Mouse (Mus musculus) kidney, postnatal 0 days (tissue): ENCODE measurements at regions not wholly inside any gene's neighbourhood (a gene's known extent, or its start where the extent isn't known, plus 50 kb on each side); places are given as distances from the start of the nearest gene placed in this dataset.
A peak's percentile ranks its signal among the peaks of the same experiment; 100 is the strongest.

ENCODE experiments used
- ATAC-seq: fragments of 200-750 bp; cut with Nextera tagmentation; replicated peaks from 2 replicates; pipeline ENCODE4 v1.8.0; 2017; ENCODE audit warnings: low read depth, moderate number of reproducible peaks, moderate TSS enrichment, moderate library complexity; ENCODE audit not compliant: low FRiP score
- DNase-seq: peaks from one replicate; pipeline ENCODE4 v3.0.0-alpha.2; 2016; ENCODE audit warnings: low spot score
- H3K27ac ChIP-seq: fragments of 300-500 bp; sonication (generic); 2 replicates; pipeline ENCODE4 v1.5.1; 2014; ENCODE audit warnings: mild to moderate bottlenecking
- H3K27me3 ChIP-seq: fragments of 300-500 bp; sonication (generic); 2 replicates; pipeline ENCODE4 v1.6.1; 2014; ENCODE audit warnings: low read length, mixed read lengths; ENCODE audit not compliant: insufficient read depth
- H3K36me3 ChIP-seq: fragments of 300-500 bp; sonication (generic); 2 replicates; pipeline ENCODE4 v1.6.1; 2014; ENCODE audit warnings: low read length, mixed read lengths; ENCODE audit not compliant: insufficient read depth
- H3K4me1 ChIP-seq: fragments of 300-500 bp; sonication (generic); replicated peaks from 2 replicates; pipeline ENCODE4 v1.6.1; 2014; ENCODE audit warnings: antibody characterized with exemption, low read length, mixed read lengths; ENCODE audit not compliant: insufficient read depth
- H3K4me2 ChIP-seq: fragments of 300-500 bp; sonication (generic); 2 replicates; pipeline ENCODE4 v1.6.1; 2014; ENCODE audit warnings: mild to moderate bottlenecking, low read length, moderate library complexity, mixed read lengths
- H3K4me3 ChIP-seq: fragments of 300-500 bp; sonication (generic); replicated peaks from 2 replicates; pipeline ENCODE4 v1.5.1; 2014; ENCODE audit warnings: low read depth, low read length
- H3K9ac ChIP-seq: fragments of 300-500 bp; sonication (generic); 2 replicates; pipeline ENCODE4 v1.6.1; 2014; ENCODE audit warnings: low read depth, low read length
- H3K9me3 ChIP-seq: fragments of 300-500 bp; sonication (generic); replicated peaks from 2 replicates; pipeline ENCODE4 v1.6.1; 2016; ENCODE audit warnings: low read length, inconsistent platforms, mixed read lengths
- CTCF ChIP-seq: IDR thresholded peaks from 2 replicates; pipeline ENCODE4 v1.5.1; 2016; ENCODE audit warnings: antibody characterized with exemption, low read depth, mild to moderate bottlenecking, moderate library complexity
- WGBS: fragments of 180-500 bp; shearing (Covaris S2); extraction: QIAGEN DNeasy Blood & Tissue Kit; methylation state at CpG from one replicate; pipeline ENCODE4 v1.1.7; 2014; 5-methylcytosine and 5-hydroxymethylcytosine counted together

- no peak overlapping the region for H3K4me2 ChIP-seq
- no peak for TF ChIP-seq CTCF
- no peak for ATAC-seq
- H3K9me3 ChIP-seq, result no peaks in the 10 kb centered on the region
- H3K4me1 ChIP-seq, result peaks cover 17% of the 10 kb centered on the region
- H3K36me3 ChIP-seq, result no peaks in the 10 kb centered on the region
- 44% methylated on average over 9 of the region's 9 CpGs for WGBS
- no peaks in the 10 kb centered on the region for H3K27me3 ChIP-seq
- no peak overlapping the region for H3K4me3 ChIP-seq
- no peak for DNase-seq
- H3K27ac ChIP-seq, result peak overlapping the region; percentile 51; the same call in 1 of the 2 replicates
- no peak overlapping the region for H3K9ac ChIP-seq
Observed at GRCm38 (mm10) chr8:126877039-126877365, 68.6 kb downstream of the Tomm20 start.

DNA sequence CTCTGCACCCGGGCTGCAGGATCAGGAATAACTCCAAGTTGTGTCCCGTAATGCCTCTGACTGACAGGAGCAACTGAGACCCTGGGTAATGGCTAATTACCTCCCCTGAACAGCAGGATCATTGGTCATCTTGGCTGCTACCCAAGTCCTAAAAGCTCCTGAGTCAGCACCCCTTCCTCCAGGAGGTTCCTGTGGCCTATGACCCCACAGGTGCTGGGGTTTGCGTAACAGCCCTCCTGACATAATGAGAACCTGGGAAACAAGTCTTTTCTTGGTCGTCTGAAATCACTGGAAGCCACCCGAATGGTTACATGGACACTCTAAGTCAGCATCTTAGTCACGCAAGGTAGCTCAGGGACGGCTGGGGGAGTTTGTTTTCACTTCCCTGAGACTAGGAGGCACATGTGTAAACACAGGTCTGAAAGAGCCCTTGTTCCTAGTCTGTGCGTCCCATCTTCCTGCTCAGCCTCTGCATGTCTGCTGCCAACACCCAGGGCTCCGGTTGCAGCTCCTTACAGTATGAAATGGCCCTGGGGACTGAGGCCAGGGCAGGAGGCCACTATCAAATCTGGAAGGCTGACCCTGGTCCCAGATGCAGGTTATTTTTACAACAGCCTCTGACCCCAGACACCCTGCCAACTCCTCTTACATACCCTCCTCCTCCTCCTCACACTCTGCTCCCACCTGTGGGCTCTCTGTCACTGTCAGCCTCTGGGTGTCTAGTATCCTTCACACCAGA is 69.2 kb downstream of the Tomm20 start:
- peak; percentile 78 for ATAC-seq
- H3K9ac ChIP-seq, result no peak overlapping the region
- H3K4me1 ChIP-seq, result peaks cover 17% of the 10 kb centered on the region
- no peaks in the 10 kb centered on the region for H3K36me3 ChIP-seq
- DNase-seq, result peak; percentile 80
- no peak overlapping the region for H3K4me3 ChIP-seq
- H3K4me2 ChIP-seq, result no peak overlapping the region
- no peaks in the 10 kb centered on the region for H3K9me3 ChIP-seq
- H3K27ac ChIP-seq, result peak overlapping the region; percentile 51
- no peaks in the 10 kb centered on the region for H3K27me3 ChIP-seq
- TF ChIP-seq CTCF, result no peak
- 12% methylated on average over 9 of the region's 9 CpGs for WGBS

GRCm38 (mm10) chr8:126875491-126876155 is 70.0 kb downstream of the Tomm20 start:
- H3K9me3 ChIP-seq, result no peaks in the 10 kb centered on the region
- TF ChIP-seq CTCF, result no peak
- H3K4me3 ChIP-seq, result no peak overlapping the region
- peaks cover 17% of the 10 kb centered on the region for H3K4me1 ChIP-seq
- H3K9ac ChIP-seq, result no peak overlapping the region
- ATAC-seq, result no peak
- peak overlapping the region; percentile 4; the same call in 1 of the 2 replicates for H3K4me2 ChIP-seq
- WGBS, result 75% methylated on average over 7 of the region's 7 CpGs
- H3K27me3 ChIP-seq, result no peaks in the 10 kb centered on the region
- peak overlapping the region; percentile 32 for H3K27ac ChIP-seq
- DNase-seq, result no peak
- no peaks in the 10 kb centered on the region for H3K36me3 ChIP-seq

DNA sequence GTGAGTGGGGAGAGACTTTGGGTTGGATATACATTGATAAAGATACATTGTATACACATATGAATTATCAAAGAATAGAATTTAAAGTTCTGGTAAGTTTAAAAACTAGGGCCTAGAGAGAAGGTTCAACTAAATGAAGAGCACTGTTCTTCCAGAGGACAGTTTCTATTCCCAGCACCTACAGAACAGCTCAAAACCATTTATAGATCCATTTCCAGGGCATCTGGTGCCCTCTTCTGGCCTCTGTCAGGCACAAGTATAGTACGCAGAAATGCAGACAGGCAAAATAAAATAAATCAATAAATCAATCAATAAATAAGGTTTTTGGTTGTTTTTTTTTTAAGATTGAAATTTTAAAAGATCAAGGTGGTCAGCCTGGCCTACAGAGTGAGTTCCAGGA is 70.8 kb downstream of the Tomm20 start:
- ATAC-seq (no peak), DNase-seq (no peak)
- Histone ChIP-seq H3K4me1 (peaks cover 17% of the 10 kb centered on the region), H3K27ac (no peak overlapping the region), H3K9ac (no peak overlapping the region), H3K36me3 (no peaks in the 10 kb centered on the region), H3K4me2 (no peak overlapping the region), H3K9me3 (no peaks in the 10 kb centered on the region), H3K4me3 (no peak overlapping the region), H3K27me3 (no peaks in the 10 kb centered on the region)
- peak; percentile 44; the same call in 1 of the 2 replicates for TF ChIP-seq CTCF
- WGBS, result 98% methylated on average over 1 of the region's 1 CpGs

- ATAC-seq (no peak), DNase-seq (no peak)
- no peak overlapping the region for H3K9ac ChIP-seq
- no peak overlapping the region for H3K4me3 ChIP-seq
- 75% methylated on average over 6 of the region's 6 CpGs for WGBS
- no peak for TF ChIP-seq CTCF
- H3K9me3 ChIP-seq, result no peaks in the 10 kb centered on the region
- H3K4me2 ChIP-seq, result no peak overlapping the region
- no peaks in the 10 kb centered on the region for H3K36me3 ChIP-seq
- no peaks in the 10 kb centered on the region for H3K27me3 ChIP-seq
- H3K27ac ChIP-seq, result no peak overlapping the region
- H3K4me1 ChIP-seq, result peaks cover 17% of the 10 kb centered on the region
Observed at GRCm38 (mm10) chr8:126874126-126874730, 71.4 kb downstream of the Tomm20 start.

DNA sequence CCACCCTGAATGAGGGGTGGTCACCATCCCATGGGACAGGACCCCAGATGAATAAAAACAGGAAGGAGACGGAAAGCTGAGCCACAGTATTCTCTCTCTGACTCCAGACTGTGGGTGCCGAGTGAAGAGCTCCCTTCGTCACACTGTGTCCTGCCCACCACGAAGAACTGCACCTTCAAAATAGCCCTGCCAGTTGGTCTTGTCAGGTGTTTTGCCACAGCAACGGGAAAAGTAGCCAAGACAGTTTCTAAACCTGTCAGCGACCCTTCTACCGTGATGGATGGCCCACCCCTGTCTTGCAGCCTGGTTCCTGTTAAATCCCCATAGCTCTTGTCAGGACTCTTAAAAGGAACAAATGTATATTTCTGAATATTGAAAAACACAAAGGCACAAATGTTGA is 72.3 kb downstream of the Tomm20 start:
- Histone ChIP-seq H3K4me1 (peaks cover 17% of the 10 kb centered on the region), H3K27me3 (no peaks in the 10 kb centered on the region), H3K4me3 (no peak overlapping the region), H3K9ac (no peak overlapping the region), H3K36me3 (no peaks in the 10 kb centered on the region), H3K9me3 (no peaks in the 10 kb centered on the region), H3K4me2 (no peak overlapping the region), H3K27ac (no peak overlapping the region)
- WGBS, result 63% methylated on average over 7 of the region's 7 CpGs
- DNase-seq (no peak), ATAC-seq (no peak)
- no peak for TF ChIP-seq CTCF
